Mouse (Mus musculus) heart, adult 18-20 months (tissue): ENCODE measurements around the gene Kctd19. TPM values are rescaled to one million over a fixed set of nuclear protein-coding genes. Genes with fewer than 3 reads are reported as not detected.

Source experiments
- DNase-seq, 2 experiments: peaks; one replicate each; pipeline ENCODE4 v3.0.0; 2021 to 2022; ENCODE audit warnings: mixed read lengths in 1 of 2
- long read RNA-seq, 2 experiments: library from polyadenylated mRNA; stranded (forward); transcript quantifications; one replicate each; pipeline ENCODE4 v2.0.0; 2021
- total RNA-seq, 2 experiments: library from RNA; stranded (reverse); gene quantifications; 2 replicates each; pipeline ENCODE4 v1.2.3; 2021

Kctd19 gene
- total RNA-seq = not detected
- long read RNA-seq, experiment 1 = 0 reads
- long read RNA-seq, experiment 2 = 0 reads

DNA sequence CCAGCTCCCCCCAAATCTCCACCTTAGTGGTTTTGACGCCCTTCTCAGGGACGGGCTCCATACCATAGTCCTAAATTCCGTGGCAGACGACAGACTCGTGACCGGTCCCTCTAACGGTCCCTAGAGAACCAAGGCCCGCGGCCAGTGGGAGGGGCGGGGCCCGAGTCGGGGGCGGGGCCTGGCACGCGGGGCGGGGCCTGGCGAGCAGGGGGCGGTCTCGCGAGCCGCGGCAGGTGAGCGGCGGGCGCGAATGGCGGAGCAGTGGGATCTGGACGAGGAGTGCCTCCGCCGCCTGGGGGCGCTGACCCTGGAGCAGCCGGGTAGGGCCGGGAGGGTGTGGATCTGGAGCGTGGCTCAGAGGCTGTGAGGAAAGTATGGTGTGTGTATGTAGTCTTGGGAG, at the start of gene Kctd19, which contains the start of gene Lrrc36:
TSS of gene Kctd19 (minus strand) at position 112 of the 400 bp plus-strand sequence.
TSS of gene Lrrc36 (plus strand) at position 181 of the 400 bp plus-strand sequence.
- DNase-seq = peak; percentile 59 to 75

- no peak for DNase-seq
Measured at GRCm38 (mm10) chr8:105461085-105461803, 47.9 kb upstream of the Kctd19 start.

- peak; percentile 19 to 26 for DNase-seq
Measured at GRCm38 (mm10) chr8:105455218-105455617, 41.9 kb upstream of the Kctd19 start.

- DNase-seq = peak; percentile 19 to 31
Measured at GRCm38 (mm10) chr8:105454088-105454487, 40.8 kb upstream of the Kctd19 start.

- DNase-seq = peak; percentile 19 to 48
Measured at GRCm38 (mm10) chr8:105453296-105453695, 40.0 kb upstream of the Kctd19 start.

- peak in 1 of 2 experiments; percentile 28 for DNase-seq
Measured at GRCm38 (mm10) chr8:105451903-105452603, 38.8 kb upstream of the Kctd19 start.

- DNase-seq = no peak
Measured at GRCm38 (mm10) chr8:105450977-105451376, 37.7 kb upstream of the Kctd19 start.

DNA sequence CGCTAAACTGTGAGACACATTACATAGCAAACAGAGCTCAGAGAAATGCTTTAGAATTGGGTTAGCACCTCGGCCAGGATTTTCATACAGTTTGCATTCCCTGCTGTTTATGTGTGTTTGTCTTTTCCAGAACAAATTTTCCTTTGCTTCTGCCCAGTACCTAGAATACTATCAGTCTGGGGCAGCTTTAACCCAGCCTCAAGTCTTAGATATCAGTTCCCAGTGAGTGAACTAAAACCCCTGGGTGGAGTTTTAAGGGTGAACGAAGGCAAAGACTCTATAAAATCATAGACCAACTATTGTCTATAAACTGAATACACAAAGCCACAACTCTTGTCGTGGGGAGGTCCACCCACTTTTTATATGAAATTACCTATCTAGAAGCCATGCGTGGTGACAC, 35.3 kb upstream of the Kctd19 start:
- no peak for DNase-seq

- DNase-seq = no peak
Measured at GRCm38 (mm10) chr8:105448188-105448587, 34.9 kb upstream of the Kctd19 start.

DNA sequence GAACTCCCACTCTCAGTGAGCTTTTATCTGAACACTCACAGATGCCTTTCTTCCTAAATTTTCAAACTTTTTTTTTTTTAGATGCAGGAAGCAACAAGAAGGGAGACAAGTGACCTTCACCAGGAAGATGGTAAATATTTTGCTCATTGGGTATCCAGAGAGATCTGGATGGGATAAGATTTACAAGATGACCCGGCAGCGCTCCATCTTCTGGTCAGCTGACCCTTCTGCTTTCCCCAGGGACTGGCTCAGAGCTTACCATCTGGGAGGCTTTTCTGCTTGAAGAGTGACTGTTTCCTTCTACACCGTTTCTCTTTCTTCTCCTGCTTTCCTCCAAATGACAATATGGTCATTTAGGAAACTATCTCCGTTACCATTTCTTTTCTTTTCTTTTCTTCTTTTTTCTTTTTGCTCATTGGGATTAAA, 32.8 kb upstream of the Kctd19 start:
- DNase-seq = peak; percentile 58 to 61

DNA sequence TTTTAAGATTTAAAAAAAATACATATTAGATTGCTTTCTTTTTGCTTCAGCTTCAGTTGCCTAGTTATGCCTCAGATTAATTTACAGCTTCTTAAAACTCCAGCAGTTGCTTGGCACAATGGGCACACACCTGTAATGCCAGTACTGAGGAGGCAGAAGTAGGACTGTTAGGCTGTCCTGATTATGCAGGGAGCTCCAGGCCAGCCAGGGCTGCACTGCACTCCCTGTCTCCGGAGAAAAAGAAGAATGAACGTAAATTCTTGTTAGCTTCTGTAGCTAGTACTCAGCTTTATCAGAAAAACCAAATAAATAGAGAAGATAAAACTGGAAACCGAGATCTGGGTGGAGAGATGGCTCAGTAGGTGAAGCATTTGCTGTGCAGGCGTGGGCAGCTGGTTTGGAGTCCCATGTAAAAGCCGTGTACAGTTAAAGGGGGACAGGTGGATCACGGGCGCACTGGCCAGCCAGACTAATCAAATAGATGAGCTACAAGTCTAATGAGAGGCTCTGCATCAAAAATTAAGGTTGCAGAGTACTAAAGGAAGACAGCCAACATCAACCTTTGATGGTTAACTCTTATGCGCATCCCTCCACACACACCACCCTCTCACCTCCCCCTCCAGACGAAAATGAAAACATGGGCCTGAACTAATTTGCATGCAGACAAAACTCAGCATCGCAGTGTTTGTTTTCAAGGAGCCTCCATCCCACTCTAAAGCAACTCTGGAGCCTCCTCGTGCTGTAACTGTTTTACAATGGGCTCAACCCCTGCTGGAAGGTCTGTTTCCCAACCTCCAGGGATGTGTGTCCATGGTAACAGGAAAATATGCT, 32.2 kb upstream of the Kctd19 start:
- DNase-seq = peak; percentile 54 to 66

GRCm38 (mm10) chr8:105442661-105443060, 29.4 kb upstream of the Kctd19 start:
- DNase-seq = no peak

DNA sequence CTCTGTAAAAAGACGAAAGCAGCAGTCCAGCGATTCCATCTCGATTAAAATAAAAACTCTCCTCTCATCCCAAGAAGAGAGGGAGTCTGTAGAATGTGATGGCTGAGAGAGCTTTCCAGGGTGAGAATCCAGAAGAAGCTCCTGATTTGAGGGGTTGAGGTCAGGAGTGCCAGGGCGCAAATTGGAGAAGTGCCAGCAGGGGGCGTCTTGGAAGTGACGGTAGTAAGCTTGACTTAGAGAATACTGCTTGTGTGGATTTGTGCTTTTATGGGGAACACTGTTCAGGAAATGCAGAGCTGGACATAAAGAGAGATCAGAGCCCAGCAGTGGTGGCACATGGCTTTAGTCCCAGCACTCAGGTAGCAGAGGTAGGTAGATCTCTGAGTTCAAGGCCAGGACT, 28.1 kb upstream of the Kctd19 start:
- peak; percentile 11 to 57 for DNase-seq

GRCm38 (mm10) chr8:105438865-105439264, 25.6 kb upstream of the Kctd19 start:
- peak; percentile 14 to 48 for DNase-seq

- peak in 1 of 2 experiments; percentile 33 for DNase-seq
Measured at GRCm38 (mm10) chr8:105437078-105437748, 23.9 kb upstream of the Kctd19 start.

GRCm38 (mm10) chr8:105436218-105436617, 22.9 kb upstream of the Kctd19 start:
- no peak for DNase-seq

GRCm38 (mm10) chr8:105434136-105434535, 20.8 kb upstream of the Kctd19 start:
- no peak for DNase-seq

DNA sequence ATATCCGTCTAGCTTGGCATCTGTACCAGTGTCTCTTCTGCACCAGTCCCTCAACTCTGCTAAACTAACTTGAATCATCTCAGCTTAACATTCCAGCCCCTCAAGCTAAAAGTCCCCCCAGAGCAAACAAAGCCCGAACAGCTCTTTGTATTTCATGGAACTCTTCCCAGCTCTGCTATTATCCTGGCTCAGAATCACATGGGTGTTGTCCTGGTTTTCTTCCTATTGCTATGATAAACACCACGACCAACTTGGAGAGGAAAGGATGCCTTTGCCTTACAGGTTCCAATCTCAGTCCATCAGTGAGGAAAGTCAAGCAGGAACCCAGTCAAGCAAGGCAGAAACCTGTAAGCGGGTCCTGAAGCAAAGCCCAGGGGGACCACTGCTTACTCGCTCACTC, 20.2 kb upstream of the Kctd19 start:
- DNase-seq = peak; percentile 41 to 58

- DNase-seq = peak; percentile 33 to 42
Measured at GRCm38 (mm10) chr8:105433021-105433420, 19.7 kb upstream of the Kctd19 start.

DNA sequence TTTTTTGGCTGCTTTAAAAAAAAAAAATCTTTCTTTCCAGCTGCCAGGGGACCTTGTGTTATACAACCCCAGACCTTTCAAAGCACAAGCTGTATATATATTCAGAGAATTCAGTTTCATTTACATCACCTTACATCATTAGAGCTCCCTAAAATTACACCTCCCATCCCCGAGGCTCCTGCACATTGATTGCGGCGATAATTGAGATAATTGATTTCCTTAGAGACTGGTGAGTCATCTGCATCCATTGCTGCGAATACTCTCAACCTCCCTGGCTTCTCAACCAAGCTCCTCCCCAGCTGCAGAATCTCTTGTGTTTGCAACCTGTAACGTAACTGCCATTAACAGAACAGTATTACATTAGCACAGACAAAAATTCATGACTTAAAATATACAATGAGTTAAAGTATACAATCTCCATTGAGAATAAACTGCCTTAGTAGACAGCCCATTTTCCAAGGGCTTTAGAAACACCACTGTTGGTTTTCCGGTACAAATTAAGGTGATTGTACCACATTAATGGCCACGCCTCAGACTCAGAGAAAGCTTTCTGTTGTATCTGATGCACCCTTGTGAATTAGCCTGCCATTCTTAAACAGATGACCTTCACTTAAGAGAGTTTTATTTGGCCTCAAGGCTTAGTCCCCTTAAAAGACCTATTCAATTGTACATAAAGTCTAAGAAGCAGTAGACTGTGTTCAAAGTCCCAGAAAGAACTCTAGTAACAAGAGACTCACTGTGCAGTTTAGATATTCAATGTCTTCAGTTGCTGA, 18.6 kb upstream of the Kctd19 start:
- DNase-seq = no peak

- DNase-seq = peak in 1 of 2 experiments; percentile 27
Measured at GRCm38 (mm10) chr8:105426878-105427277, 13.6 kb upstream of the Kctd19 start.
